Mouse (Mus musculus): ENCODE measurements around the gene Nfix.
A peak's percentile ranks its signal among the peaks of the same experiment; 100 is the strongest.

Nfix gene

DNA sequence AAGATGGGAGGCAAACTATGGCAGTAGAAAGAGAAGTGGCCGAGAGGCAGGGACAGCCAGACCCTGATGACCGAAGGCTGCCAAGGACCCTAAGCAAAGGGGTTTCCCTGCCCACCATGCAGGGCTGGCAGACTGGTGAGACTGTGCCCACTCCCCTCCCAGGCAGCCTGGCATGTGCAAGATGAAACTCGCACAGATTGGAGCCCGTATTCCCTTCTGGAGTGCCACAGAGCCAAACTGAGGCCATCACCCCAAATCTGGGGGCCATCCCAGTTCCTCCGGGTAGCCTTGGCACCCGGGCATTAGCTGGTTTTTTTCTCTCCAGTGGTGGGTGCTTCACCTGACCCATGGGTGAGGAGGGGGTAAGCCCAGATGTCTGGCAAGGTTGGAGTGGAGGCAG lies 2.2 kb downstream of the Nfix start:
- peak; percentile 26 for DNase-seq (ENCODE audit: low spot score)

DNA sequence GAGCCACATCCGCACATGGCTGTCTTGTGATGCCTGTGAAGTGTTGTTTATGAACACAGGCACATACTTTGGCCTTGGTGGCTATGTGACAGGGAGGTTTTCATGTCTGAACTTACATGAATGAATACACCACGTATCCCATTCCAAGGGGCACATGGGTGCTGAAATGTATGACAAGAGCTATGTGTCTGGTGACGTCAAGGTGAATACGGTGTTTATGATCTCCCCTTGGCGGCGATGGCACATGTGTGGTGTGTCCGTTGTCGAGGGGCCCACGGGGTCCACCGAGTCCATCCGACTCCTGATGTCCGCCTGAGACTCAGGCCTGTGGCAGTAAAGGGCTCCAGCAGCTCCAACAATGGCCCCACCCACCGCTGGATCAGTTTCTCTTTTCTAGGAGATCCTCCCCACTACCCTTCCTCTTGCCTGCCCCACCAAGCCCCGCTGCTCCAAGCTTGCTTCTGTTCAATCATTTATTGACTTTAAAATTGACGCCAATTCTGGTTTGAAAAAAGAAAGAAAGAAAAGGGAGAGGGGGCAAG lies 2.8 kb downstream of the Nfix start:
- peak; percentile 26 for DNase-seq (ENCODE audit: low spot score)

DNA sequence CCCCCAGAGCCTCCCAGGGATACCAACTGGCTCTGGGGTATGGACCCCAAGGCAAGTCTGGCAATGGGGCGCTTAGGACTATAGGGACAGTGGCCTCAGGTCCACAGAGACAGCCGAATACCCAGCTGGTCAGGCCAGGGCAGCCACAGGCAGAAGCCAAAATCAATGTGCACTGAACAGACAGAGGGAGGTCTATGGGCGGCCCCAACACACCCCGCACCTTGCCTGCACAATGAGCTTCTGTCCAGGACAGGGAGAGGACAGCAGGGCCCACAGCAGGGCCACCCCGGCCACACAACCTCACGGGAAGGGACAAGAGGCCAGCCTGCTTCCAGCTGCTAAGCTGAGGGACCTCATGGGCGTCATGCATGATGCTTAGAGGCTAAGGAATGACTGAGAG lies 5.7 kb downstream of the Nfix start:
- DNase-seq (ENCODE audit: low spot score): peak; percentile 58

DNA sequence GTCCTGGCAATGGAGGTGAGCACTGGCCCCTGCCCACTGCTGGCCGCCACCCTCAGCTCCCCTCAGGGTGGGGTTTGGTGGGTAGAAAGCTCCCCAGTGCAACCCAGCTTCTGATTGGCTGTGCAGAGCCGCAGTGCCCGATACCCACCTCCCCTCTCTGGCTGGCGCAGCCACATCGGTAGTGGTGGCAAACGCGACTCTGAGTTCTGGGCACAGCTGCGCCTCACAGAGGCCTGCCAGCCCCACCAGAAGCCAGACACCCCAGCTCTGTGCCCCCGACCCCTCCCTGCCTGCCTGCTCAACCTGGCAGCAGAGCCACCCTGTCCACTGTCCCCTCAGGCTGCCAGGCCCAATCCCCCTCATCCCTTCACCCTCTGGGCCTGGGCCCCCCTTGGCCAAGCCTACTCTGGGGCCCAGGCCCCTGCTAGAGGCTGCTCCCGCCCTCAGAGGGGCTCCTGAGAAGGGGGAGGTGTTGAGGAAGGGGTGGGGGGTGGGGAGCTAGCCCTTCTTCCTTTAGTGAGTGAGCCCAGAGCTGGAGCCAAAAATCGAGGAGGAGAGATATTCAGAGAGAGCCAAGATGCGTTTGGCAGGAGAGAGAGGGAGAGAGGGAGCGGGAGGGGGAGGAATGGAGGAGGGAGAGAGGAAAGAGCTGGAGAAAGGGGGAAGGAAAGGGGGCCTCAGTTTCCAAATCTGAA lies 6.2 kb downstream of the Nfix start:
- DNase-seq (ENCODE audit: low spot score): peak; percentile 77

DNA sequence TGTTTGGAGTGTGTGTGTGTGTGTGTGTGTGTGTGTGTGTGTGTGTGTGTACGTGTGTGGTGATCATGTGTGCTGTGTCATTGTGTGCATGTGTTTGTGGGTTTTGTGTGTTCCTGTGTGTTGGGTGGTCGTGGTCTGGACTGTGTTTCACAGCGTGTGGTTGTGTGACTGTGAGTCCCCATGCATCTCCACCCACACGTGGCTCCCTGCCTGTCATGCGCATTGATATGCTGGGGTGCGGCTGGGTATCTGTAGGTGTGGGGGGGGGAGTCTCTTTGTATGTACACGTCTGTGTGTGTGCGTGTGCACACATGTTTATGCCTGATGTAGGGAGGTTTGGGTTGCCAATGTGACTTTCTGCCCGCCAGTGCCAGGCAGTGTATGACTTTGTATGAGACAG lies 7.0 kb downstream of the Nfix start:
- no peak for DNase-seq (ENCODE audit: low spot score)

DNA sequence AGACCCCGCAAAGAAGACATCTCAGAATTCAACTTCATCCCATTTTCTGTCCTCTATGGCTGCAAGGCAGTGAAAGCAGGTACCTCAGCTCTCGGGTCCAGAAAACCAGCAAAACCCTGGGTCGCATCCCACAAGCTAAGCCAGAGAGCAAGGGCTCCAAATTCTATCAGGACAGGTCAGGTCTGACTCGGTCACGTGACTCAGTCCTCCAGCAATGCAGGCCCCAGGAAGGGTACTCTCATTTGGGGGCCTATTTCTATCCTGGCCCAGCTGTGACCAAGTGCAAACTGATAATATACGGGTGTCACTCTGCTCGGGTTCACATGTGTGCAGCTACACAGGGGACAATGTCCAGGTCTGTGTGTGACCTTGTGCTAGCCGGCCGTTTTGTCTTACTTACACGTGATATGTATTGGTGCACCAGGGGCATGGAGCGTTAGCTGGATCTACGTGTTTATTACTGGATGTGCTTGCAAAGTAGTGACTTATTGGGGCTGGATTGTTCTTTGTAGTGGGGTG lies 7.7 kb downstream of the Nfix start:
- DNase-seq (ENCODE audit: low spot score): no peak

DNA sequence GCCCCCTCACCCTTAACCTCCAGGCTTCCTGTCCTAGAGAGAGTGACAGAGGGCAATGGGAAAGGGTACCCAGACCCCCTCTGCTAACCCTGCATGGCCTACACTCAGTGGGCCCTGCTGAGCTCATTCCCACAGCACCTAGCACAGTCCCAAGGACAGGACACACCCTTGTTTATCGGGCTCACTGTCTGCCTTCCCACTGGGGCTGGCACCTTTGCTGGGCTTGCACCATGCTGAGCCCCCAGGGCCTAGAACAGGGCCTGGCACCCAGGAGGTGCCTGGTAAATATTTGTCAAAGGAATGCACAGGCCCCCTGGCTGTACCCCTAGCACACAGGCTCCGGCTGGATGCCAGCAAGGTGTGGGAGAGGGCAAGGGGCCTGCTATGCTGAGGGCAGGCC lies 9.6 kb downstream of the Nfix start:
- DNase-seq (ENCODE audit: low spot score): no peak

DNA sequence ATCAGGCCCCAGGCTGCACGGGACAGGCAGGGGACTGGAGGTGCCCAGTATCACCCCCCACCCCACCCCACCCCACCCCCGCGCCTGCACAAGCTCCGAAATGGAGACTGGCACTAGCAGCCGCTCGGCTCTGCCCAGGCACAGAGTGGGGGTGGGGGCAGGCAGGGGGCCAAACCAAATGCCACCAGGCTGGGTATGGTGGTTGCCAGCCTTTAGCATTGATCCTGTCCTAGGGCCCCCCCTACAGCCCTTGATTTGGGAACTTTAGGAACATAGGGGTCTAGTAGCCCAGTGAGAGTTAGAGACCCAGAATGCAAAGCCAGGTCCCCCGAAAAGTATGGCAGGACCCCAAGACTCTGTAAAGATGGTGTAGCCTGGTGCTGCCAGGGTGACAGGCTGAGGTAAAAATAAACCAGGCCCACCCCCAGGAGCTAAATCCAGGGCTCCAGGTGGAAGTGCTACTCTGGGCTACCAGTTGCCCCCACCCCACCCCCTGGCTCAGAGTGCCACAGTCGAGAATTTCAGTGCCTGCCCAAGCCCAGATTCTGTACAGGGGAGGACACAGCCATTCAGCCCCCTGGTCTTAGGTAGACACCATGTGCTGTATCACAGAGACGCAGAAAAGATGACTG lies 10.2 kb downstream of the Nfix start:
- DNase-seq (ENCODE audit: low spot score): peak; percentile 79

DNA sequence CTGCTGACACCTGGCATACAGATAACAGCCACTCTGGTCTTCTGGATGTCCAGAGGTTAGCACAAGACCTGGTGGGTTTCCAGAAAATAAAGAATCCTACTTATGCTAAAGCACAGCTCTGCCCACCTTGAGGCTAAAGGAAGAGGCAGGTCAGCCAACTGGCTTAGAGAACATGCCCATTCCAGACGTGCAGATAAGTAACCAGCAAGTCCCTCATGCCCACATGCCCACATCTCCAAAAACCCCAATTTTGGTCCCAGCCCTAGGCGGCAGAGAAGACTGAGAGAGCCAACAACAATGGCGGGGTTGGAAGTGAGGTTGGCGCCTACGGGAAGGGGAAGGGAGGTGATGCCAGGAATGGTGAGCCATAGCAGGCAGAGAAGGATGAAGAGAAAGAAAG lies 10.8 kb downstream of the Nfix start:
- DNase-seq (ENCODE audit: low spot score): no peak

DNA sequence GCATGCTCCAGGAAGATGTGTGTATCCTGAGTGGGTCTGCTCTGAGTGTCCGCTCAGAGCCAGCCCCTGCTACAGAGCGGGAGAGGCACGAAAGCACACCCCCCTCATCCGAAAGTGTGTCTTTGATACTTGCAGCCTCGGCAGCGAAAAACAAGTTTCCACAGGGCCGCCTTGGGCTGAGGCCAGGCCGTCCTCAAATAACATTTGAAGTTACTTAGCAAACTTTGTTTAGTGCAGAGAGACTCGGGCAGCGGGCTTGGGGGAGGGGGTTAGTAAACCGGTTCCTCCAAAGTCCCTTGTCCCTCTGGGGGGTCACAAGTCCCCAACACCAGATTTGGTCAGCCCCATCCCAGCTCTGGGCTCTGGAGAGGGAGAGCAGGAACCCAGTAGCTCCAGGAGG lies 11.2 kb downstream of the Nfix start:
- no peak for DNase-seq (ENCODE audit: low spot score)

DNA sequence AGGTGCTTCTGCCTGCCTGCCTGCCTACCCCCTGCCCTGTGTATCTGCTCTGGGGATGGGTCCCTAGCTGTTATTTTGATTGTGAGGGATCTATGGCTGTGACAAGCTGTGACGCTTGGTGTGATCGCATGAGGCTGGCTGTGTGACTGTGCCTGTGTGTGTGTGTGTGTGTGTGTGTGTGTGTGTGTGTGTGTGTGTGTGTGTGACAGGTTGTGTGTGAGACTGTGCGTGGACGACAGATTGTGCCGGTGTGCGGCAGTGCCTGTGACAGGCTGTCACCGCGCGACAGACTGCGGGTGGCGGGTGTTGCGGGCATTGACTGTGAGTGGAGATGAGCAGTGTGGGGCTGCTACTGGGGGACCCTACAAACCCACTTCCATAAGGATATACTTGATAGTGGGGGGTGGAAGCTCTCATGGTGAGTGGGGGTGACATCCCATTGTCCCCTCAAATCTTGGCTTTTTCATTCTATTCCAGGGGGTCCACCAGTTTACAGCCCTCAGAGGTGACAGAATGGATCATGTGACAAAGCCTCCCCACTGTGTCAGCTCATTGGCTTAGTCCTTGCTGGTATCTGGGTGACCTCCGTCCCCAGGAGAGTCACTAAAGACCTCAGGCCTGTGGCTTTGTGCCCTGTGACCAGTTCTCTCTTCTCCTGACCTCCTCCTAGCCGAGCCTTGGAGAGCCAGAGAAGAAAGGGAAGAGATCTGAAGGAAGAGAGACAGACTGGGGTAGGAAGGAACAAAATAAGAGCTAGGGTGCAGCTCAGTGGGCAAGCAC lies 12.4 kb downstream of the Nfix start:
- DNase-seq (ENCODE audit: low spot score): no peak

DNA sequence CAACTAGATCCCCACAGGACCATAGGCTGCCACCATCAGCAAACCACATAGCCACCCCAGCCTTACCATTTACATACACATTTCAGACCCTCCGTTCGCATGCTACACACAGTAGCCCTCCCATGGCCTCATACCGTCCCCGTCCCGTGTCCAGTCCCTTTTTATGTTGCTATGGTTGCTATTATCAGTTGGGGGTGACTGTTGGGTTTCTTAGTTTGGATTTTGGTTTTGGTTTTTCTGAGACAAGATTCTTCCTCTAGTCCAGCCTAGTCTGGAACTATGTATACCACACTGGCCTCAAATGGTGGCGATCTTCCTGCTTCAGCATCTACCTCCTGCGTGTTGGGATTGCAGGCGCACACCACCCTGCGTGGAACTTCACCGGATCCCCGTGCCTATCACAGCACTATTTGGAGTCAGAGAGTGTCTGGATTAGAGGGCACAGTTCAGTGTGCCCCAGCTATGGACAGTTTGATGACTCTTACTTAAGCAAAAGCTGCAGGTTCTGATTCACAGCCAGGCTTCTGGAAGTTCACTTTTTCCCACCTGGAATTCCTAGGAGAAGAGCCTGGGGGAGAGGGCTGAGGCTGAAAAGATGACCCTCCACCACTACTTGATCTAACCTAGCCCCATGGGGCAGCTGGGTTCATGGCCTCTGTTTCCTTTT lies 13.2 kb downstream of the Nfix start:
- no peak for DNase-seq (ENCODE audit: low spot score)

DNA sequence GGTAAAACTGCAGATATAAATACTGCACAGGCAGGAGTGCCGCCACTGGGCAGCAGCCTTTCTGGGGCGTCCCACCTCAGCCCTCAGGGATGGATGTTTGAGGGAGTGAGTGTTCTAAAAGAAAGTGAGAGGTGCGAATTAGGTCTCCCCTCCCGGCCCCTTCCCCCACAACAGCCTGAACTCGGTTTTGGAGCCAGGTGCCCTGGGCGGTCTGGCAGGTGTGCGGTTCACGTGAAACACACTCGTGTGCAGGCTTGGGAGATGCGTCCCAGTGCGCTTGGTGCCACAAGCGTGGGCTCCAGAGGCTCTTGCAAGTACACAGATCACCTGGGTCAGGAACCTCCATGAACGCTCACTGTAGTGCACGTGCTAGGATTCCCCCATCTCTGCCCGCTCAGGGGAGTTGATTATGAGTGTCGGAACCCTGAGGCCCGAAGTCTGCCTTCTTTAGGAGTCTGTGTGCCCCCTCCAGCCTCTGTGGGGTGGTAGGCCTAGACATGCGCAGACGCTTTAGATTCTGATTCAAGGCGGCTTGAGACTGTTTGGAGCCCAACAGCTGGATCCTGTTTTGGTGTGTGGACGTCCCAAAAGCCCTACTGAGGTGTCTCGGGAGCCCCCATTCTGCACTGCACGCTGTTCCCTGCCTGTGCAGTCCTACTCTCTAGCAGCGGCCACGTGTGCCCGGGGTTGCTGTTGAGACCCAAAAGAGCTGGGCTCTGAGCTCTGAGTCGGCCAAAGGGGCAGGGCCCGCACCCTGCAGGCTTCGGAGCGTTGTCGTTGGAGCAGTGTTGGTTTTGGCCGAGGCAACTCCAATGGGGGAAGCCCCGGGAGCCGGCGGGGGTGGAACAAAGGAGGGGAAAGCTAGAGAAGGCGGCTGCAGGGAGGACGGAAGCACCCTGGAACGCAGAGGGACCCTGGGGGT lies 14.1 kb downstream of the Nfix start:
- DNase-seq (ENCODE audit: low spot score): no peak

DNA sequence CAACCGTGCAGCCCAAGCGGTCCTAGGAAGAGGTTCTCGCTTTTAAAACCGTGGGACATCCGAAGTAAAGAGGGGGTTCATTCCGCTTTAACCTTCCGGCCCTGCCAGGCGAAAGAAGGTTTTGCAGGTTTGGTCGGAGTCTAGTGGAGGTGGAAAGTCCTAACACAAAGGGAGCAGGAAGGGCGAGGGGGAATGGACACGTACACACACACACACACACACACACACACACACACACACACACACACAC lies 14.7 kb downstream of the Nfix start:
- DNase-seq (ENCODE audit: low spot score): no peak

DNA sequence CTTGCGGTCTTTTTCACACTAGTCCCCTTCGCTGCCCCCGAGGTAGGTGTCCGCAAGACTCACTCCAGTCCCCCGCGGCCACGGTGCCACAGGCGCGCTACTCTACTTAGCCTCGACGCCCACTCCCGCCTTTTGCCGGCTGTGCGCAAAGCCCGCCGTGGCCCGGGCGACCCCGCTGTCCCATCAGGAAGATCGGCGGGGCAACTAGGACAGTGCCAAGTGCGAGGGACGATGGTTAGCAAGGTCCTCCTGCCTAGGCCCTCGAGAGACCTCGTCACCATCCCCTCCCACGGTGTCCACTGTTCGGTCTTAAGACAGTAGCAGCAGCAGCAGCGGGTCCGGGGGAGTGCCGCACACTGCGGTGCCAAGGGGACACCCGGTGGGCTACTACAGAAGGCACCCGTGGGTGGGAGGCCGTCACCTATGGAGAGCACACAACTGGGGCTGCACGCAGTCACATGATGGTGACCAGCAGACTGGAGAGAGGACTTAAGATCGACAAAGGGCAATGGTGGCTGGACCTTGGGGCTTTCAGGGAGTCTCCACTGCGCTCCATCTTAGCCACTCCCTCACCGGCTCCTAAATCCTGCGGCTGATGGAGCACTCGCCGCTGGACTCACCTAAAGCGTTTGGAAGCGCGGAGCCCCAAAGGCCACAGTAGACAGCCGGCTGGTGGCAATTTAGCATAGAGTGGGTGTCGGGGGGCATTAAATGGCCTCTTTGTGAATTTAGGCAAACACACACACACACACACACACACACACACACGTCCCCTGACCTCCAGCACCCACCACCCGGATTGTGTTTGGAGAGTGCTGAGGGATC lies 15.3 kb downstream of the Nfix start:
- DNase-seq (ENCODE audit: low spot score): no peak

DNA sequence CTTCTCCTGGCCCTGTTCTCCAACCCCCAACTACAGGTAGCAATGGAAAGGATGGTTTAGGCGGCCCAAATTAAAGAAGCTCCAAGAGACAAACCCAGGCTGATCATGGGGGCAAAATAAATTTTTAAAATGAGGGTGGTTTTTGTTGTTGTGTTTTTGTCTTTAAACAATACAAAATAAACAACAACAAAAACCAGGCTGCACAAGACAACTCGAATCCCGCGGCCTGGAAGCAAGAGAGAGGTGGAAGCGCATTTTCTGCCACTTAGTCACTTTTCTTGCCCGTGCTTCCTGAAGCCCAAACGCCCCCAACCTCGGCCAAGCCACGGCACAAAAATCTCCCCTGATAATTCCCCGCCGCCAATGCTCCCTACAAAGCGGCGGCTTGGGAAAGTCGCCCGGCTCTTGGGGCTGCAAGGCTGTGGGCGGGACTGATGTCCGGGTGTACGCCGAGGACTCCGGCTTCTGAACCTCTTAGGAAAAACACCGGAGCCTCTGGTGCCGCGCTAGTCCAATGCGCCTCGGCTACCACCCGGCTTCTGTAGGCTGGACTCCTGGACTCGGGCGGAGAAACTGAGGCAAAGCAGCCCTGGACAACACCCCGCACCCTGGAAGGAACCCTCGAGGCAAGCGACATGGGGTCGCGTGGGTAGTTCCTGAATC lies 16.1 kb downstream of the Nfix start:
- DNase-seq (ENCODE audit: low spot score): no peak

DNA sequence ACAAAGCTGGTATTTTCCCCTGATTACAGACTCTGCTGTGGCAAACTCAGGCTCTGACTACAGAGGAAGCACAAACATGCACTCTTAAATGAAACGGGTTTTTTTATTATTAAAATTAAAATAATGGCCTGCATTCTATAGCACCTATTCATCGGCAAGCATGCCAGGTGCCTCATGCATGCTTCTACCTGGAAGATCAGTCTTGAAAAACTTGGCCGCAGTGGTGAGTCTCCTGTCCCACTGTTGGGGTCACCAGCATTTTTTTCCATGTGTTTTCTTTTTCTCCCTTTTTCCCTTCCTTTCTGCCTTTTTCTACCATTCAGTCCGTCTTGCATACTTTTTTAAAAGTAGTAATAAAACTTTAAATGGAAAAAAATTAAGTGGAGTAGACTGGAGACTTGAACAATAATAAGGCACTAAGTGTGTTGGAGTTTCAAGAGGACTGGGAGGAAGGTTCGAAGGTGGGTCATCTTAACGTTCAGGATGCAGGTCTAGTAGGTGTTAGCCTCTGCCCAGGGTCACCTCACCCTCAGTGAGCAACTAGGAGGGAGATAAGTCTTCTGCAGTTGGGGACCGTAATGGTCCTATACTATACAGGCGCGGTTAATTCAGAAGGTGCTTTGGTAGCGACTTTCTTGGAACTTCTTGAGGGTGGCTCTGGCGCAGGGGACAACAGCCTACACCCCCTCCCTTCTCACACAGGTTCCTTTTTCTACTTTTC lies 16.8 kb downstream of the Nfix start:
- DNase-seq (ENCODE audit: low spot score): no peak

DNA sequence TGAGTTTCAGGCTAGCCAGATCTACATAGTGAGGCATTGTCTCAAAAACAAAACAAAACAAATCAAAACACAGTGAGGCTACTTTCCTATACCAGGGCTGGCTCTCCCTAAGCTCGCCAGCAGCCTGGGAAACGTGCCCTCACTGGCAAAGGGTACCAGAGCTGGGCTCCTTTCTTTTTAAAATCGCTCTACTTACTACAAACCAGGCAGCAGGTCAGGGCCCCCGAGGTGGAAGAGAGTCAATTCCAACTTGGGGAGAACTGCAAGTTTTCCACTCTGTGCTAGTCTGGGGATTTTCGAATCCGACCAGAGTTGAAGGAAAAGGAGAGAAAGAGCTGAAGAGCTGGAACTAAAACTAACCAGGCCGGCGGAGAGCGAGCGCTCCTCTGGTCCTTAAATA lies 17.5 kb downstream of the Nfix start:
- no peak for DNase-seq (ENCODE audit: low spot score)
